Mouse (Mus musculus) adrenal gland, postnatal 10 days (tissue): ENCODE results near the gene Mafg. TPM values are rescaled to one million over a fixed set of nuclear protein-coding genes. Genes with fewer than 3 reads are reported as not detected.
"Not testable (repeated sequence)": the region's sequence is repeated elsewhere in the genome, so short reads cannot be mapped to it uniquely, and the experiment has no call there.

Source experiments
- DNase-seq: peaks from one replicate; pipeline ENCODE4 v3.0.0; 2021; ENCODE audit warnings: mixed read lengths
- long read RNA-seq, 2 experiments: library from polyadenylated mRNA; stranded (forward); transcript quantifications; one replicate each; pipeline ENCODE4 v2.0.0; 2021
- total RNA-seq, 2 experiments: library from RNA; stranded (reverse); gene quantifications; 2 replicates each; pipeline ENCODE4 v1.2.3; 2021

Gene Mafg
- total RNA-seq, result 10 to 100 TPM; 41.1 to 46.5 TPM
- long read RNA-seq, experiment 1, full-length matches to known transcripts, result 23 of 40 reads
- long read RNA-seq, experiment 1, partial matches to known transcripts, result 0 of 40 reads
- long read RNA-seq, experiment 1, other reads (novel, unspliced or antisense), result 17 of 40 reads
- long read RNA-seq, experiment 2, full-length matches to known transcripts, result 24 of 42 reads
- long read RNA-seq, experiment 2, partial matches to known transcripts, result 5 of 42 reads
- long read RNA-seq, experiment 2, other reads (novel, unspliced or antisense), result 13 of 42 reads

GRCm38 (mm10) chr11:120633520-120634343, at the start of gene Mafg:
Gene Mafg, minus strand, starts transcription at chr11:120633600.
- DNase-seq, result peak; percentile 96

- no peak for DNase-seq
Observed at GRCm38 (mm10) chr11:120682683-120683082, 49.3 kb upstream of the Mafg start.

- peak; percentile 43 for DNase-seq
Observed at GRCm38 (mm10) chr11:120679909-120680308, 46.5 kb upstream of the Mafg start.

DNA sequence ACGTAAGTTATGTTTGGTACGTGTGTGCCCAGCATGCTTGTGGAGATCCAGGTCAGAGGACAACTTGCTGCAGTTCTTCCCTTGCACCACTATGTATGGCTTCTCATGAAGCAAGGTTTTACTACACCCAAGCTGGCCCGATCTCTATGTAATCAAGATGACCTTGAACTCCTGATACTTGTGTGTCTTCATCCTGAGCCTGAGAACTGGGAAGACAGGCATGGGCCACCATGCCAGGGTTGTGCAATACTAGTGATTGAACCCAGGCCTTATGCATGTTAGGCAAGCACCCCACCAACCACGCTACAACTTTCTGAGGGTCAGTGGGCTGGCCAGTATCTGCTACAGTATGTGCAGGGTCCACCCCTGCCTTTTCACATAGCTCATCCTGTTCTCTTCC, 43.6 kb upstream of the Mafg start:
- DNase-seq, result no peak

DNA sequence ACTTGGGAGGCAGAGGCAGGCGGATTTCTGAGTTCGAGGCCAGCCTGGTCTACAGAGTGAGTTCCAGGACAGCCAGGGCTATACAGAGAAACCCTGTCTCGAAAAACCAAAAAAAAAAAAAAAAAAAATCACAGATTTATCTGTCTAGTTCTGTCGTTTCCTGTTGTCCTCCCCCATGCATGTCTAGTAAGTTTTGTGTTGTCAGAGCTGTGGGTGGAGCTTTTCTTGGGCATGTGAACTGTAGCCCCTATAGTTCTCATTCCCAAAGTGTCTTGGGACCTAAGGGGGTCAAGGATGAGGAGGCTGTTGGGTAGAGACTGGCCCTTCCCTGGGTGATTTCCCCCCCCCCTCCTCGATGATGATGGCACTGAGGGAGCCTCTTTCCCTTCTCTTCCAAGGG, 42.5 kb upstream of the Mafg start:
- not testable (repeated sequence) for DNase-seq

- DNase-seq, result peak; percentile 37
Observed at GRCm38 (mm10) chr11:120673594-120674122, 40.3 kb upstream of the Mafg start.

GRCm38 (mm10) chr11:120672687-120673593, 39.5 kb upstream of the Mafg start, which contains the start of gene Aspscr1:
Gene Aspscr1, plus strand, starts transcription at chr11:120672973.
- peak; percentile 98 for DNase-seq

- no peak for DNase-seq
Observed at GRCm38 (mm10) chr11:120666617-120667016, 33.2 kb upstream of the Mafg start.

DNA sequence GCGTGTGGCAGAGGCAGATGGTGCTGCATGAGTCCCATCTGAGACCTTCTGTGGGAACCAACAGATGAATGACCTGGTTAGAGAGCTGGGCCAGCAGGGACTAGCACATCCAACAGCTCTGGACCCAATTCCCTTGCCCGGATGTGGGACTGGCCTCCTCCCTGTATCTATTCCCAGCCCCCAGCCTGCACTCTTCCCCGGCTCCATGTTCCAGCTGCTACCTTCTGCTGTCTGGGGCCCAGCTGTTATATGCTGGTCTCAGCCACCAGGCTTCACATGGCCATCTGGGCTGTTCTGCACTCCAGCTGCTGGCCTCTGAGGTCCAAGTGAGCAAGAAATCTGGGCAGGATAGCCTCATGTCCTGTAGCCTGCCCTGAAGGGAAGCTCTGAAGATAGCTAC, 32.0 kb upstream of the Mafg start:
- DNase-seq, result no peak

- DNase-seq, result no peak
Observed at GRCm38 (mm10) chr11:120663714-120664113, 30.3 kb upstream of the Mafg start.

DNA sequence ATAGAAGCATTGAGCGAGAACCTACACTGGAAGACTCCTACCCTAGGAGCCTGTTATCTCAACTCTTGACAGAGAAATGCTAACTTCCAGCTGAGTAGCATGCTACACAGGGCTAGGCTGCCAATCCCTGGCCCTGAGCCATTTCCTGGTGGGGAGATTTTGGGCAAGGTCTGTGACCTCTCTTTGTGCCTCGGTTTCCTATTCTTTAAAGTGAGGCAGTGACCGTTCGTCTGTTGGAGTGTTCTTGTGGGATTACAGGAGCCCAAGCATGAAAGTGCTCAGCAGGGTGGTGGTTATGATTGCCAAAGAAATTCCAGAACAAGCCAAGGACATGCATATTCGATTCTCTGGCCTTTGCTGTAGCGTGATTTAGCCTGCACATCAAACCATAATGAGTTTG, 29.4 kb upstream of the Mafg start:
- DNase-seq, result peak; percentile 36

DNA sequence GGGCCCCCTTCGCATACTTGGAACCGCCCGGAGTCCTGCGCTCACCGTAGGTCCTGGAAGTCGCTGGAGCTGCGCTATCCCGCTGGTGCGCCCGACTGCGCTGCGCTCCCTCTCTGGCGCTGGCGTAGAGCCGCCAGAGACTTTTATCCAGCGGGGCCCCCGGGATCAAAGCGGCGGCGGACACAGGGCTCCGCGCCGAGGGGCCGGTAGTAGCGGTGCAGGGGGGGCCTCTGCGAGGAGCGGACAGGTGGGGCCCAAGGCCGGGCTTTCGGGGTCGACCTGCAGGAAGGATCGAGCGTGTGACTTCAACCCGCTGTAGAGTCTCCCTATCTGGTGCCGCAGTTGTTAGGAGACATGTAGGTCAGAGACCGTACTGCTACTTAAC, 27.7 kb upstream of the Mafg start, which contains the start of gene Notum:
TSS of gene Notum (minus strand) at position 100 of the 385 bp plus-strand sequence.
- DNase-seq, result no peak

- DNase-seq, result peak; percentile 60
Observed at GRCm38 (mm10) chr11:120660301-120661075, 27.1 kb upstream of the Mafg start.

DNA sequence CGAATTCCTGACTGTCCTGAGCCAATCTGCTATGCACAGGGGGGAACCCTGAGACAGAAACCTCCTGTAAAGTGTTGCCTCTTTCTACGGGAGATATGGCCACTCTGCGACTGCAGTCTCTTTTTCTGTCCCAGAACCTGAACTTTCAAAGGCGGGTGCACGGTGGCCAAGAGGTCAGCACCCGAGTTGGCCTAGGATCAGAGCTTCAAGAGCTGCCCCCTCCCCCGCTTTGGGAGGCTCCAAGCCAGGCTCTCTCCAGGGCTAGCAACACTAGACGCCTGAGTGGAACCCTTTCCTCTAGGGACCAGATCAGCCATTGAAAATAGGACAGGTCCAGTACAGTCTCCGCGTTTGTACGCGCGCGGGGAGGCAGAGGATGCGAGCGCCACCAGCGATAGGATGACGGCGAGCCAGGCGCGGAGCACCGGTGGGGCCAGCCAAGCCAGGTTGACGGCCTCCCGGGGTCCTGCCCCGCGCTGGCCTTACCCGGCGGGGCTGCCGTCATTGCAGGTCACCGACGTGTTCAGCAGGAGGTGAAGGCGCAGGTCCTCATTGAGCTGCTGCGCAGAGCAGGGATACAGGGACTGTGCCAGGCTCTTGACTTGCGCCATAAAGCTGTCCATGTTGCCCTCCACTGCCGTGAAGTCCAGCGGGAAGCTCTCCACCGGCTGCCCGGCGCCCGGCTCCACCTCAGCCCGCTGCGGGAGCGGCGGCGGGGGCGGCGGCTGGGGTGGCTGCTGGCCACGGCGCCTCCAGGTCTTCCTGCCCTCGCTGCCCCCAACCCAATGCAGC, 26.3 kb upstream of the Mafg start:
- DNase-seq, result peak; percentile 53

DNA sequence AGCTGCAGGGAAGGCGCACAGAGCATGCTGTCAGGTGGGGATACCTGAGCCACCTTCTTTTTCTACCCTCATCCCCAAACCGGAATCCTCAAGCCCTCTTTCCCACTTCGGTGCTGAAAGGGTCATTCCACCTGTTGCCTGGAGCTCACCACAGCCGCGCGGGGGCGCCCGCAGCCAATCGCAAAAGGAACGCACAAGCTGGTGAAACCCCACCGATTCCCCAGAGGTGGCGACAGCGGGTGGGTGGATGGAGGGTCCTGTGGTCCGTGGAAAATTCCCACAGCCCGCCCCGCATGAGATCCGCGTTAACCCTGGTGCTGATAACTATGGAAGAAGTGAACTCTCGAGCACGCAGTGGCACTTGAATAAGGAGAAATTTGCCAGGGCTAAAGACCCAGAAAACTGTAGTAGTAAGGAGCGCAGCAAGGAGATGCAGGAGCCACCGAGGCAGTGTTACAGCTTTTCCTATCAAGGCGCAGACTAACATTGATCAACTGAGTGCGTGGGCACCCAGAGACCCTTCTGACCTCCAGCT, 25.5 kb upstream of the Mafg start:
- peak; percentile 90 for DNase-seq

DNA sequence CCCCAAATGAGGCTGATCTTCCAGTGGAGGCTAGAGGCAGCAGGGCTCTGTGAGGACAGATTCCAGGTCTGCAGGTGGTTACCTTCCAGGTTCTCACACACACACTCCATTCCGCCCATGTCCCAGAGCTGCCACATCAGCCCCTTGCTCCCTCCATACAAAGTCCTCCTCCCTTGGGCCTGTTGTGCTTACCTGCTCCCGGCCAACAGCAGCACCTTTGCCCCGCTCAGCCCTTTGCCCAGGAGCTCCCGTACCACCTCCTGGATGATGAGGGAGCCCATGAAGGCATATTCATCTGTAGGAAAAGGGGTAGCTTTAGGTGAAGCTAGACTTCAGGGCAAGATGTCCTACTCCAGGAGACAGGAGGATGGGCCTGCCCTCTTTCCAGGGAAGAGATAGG, 23.9 kb upstream of the Mafg start:
- DNase-seq, result no peak

DNA sequence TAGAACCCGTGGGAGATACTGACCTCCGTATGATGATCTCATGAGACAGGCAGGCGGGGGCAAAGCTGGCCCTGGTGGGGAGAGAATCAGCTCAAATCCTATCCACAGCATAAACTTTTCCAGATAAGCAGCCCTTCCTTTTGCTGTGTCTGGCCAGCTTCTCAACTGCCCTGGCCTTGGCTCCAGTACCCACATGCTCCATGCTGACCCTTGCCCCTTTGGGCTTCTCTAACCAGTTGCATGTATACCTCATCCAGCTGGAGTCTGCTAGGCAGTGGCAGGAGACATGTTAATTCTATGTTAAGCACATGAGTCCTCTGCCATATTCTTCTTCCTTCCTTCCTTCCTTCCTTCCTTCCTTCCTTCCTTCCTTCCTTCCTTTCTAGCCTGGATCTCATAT, 21.3 kb upstream of the Mafg start:
- DNase-seq, result no peak

DNA sequence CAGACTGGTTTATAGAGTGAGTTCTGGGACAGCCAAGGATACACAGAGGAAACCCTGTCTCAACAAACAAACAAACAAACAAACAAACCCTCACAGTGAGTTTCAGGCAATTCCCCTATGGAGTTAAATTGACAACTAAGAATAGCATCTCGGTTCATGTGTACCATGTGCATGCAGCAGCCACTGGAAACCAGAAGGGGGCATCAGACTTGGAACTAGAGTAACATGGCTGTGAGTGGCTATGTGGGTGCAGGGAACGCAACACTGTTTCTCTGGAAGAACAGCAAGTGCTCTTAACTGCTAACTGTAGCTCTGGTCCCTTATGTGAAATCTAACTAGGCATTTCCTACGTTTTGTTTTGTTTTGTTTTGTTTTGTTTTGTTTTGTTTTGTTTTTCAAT, 18.5 kb upstream of the Mafg start:
- no peak for DNase-seq

GRCm38 (mm10) chr11:120648001-120648476, 14.6 kb upstream of the Mafg start, which contains the start of gene Myadml2:
Gene Myadml2, minus strand, starts transcription at chr11:120648158.
- peak; percentile 45 for DNase-seq
